Mouse (Mus musculus) bone marrow, adult 2 months (tissue): ENCODE measurements around the gene Napa.

ENCODE experiments used
- CTCF ChIP-seq: fragments of 200-500 bp; IDR thresholded peaks from 2 replicates; pipeline ENCODE4 v1.5.1; 2011; ENCODE audit warnings: low read length, control low read depth; ENCODE audit not compliant: control insufficient read depth, insufficient read depth
- POLR2A ChIP-seq: fragments of 200-500 bp; IDR thresholded peaks from 2 replicates; pipeline ENCODE4 v1.6.1; 2011; ENCODE audit warnings: low read depth, mild to moderate bottlenecking, control low read depth, low read length, borderline replicate concordance; ENCODE audit not compliant: control insufficient read depth

GRCm38 (mm10) chr7:16111284-16112090, 13.2 kb downstream of the Napa start:
- TF ChIP-seq CTCF (no peak), POLR2A (no peak)
